Mouse (Mus musculus): ENCODE data around the gene Fbxl19.

- TF ChIP-seq CTCF (IDR thresholded peaks at IDR 0.05; ENCODE audit: low read depth, low read length) (no peak), POLR2A (IDR thresholded peaks at IDR 0.05; ENCODE audit: extremely low read depth, insufficient read depth, low read length) (no peak)
Observed at GRCm38 (mm10) chr7:127802313-127802712, 58.0 kb downstream of the Fbxl19 start.
